Mouse (Mus musculus) neural tube, embryonic 10.5 days (tissue): ENCODE measurements around the gene Engase.

Experiments used
- DNase-seq: peaks from one replicate; pipeline ENCODE4 v3.0.0-alpha.2; 2017; ENCODE audit warnings: low spot score; ENCODE audit errors: extremely low spot score

Engase gene

GRCm38 (mm10) chr11:118476396-118477373 lies at the start of gene Engase:
Gene Engase (plus strand): TSS chr11:118476829.
- peak; percentile 94 for DNase-seq

- DNase-seq: no peak
These were observed 49.3 kb upstream of the Engase start for GRCm38 (mm10) chr11:118427266-118427779.

DNA sequence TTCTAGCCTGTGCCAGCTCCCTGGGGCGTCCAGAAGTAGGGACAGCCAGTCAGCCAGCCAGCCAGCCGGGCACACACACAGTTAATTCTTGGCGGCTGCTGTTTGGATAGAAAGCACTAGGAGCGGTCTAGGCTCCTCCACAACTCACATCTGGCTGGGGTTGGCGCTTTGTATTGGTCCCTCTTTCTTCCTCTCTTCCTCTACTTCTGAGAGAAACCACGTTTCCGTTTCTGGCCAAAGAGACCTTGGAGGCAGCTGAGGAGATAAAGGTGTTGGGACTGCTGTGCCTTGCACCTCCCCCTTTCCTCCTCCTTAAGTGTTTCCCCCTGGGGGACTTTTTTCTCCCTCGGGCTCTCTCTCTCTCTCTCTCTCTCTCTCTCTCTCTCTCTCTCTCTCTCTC lies 48.6 kb upstream of the Engase start, which contains the start of gene C1qtnf1:
Gene C1qtnf1, plus strand, starts transcription at position 218 of the 400 bp plus-strand sequence.
- no peak for DNase-seq

DNA sequence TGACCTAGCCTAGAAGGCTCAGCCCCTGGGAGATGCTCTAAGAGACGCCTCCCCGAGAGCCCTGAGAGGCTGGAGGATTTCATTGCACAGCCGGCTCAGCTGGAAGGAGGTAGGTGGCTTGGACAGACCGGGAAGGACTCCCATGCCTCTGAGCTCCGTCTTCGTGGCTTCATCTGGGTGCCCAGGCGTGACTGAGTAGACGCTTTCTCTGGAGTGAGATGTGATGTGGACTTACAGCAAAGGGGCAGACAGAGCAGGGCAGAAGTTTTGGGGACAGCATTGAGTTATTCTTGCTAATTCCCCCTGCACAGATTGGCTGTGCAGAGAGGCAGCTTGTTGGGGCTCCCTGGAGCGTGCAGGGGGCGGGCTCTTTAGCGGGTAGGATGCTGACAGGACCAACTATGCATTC lies 48.2 kb upstream of the Engase start:
- no peak for DNase-seq

DNA sequence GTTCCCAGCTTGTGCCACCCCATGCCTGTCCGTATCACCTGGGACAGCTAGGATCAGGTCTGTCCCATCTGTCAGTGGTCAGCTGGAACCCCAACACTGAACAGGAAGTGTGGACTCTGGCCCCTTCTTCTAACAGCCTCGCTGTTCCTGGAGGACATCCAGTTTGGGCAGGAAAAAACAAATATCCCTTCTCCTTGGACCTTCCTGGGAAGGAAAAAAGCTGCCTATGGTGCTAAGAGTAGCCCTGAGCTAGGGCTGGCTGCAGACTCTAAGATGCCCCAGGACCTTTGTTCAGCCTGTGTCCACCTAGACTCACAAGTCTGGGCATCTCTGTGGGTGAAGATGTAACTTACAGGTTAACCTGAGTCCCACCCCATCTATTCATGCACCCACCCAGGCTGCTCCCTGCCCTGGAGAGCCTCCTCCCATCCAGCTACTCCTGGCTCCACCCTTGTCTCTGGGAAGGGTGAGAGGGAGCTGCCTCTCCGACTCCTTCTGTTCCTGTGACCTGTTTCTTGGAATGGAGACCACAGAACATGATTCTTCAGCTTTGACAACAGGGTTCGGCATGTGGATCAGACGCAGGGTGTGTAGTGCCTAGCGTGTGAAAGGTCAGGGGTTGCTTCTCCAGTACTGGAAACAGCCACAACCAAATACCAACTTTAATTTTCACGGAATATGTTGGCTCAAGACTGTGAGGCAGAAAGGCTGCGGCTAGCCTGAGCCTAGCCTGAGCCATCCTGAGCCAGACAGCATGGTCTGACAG lies 47.5 kb upstream of the Engase start:
- DNase-seq: no peak

- DNase-seq: no peak
These were observed 46.2 kb upstream of the Engase start for GRCm38 (mm10) chr11:118430291-118430885.

DNA sequence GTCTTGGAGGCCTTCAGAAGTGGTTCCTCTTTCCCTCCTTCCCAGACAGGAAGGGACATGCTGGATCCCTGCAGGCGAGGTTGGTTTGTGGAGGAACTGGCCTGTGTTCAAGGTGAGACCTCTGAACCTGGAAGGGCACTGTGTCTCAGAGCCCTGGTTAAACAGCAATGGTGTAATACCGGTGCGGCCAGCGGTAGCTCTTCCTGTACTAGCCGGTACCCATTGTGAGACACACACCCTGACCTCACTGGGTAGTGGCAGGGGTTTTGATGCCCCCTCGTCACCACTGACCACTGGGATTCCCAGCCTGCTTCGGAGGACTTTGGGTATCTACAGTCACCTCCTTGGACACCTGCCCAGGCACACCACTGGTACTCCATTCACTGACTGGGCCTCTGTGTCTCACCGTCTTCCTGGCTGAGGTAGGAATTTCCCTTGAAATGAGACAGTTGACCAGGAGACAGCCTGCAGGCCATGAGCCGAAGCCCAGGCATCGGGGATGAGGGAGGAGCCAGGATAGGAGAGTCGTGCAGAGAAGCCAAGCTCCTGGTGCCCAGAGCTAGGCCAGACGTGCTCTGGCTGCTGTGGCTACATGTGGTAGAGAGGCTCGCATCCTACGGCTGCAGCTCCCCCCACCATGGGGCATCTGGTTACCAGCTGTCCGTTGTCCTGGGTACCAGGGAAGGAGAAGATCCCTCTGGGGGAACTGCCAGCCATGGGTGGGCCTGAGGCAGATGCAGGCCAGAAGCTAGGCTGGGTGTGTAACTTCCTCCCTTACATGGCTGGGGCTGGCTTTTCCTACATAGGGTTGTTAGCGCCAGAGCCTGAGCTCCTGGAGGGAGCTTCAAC lies 45.3 kb upstream of the Engase start:
- DNase-seq: no peak

DNA sequence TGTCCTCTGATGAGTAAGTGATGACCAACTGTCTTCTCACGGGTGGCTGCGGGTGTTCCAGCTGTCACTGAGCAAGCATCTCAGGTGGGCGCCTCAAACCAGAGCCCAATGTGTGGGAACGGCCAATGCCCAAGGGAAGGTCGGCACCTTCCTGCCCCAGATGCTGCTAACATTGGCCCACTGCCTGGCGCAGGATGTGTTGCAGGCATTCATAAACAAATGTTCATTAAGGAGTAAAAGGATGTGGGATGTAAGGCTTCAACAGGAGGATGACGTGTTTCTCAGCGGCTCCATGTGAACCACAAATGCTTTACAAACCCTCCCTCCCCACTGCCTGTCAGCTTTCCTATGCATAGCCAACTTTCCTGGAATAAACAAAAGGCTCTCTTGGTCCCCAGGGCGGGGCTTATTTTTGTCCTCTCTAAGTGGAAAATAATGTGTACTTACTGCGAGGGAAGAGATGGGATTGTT lies 43.2 kb upstream of the Engase start:
- no peak for DNase-seq

GRCm38 (mm10) chr11:118434093-118434492 lies 42.5 kb upstream of the Engase start:
- DNase-seq: no peak

- no peak for DNase-seq
These were observed 40.1 kb upstream of the Engase start for GRCm38 (mm10) chr11:118436471-118436935.

DNA sequence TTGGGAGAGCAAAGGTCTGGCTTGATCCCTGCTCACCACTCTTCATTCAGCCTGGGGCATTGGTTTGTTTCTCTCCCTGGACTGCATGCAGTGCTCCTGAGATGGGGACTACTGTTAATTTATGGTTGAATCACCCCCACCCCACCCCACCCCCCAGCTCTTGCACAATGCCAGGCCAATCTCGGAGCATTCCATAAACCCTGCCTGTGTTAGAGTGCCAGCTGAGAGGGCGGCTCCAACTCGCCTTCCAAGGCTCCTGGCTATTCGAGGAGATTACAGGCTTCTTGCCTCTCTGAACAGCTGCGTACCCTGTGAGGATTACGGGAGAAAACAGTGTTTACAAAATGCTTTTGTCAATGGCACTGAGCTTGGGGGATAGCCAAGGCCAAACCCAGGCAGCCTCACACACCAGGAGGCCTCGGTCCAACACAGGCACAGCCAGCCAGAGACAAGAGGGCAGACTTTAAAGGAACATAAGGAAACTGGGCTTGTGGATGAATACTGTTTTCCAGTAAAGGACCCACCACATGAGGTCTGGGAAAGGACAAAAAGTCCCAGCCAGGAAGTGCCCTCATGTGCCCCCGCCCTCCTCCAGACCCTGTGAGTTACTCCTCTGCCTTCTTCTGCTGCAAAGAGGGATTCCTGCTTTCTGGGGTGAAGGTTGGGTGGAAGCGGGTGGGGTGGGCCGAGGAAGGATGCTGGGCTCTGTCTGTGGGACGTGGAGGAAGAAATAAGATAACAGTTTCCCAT lies 37.8 kb upstream of the Engase start:
- DNase-seq: no peak

- DNase-seq: no peak
These were observed 33.9 kb upstream of the Engase start for GRCm38 (mm10) chr11:118442691-118443090.

DNA sequence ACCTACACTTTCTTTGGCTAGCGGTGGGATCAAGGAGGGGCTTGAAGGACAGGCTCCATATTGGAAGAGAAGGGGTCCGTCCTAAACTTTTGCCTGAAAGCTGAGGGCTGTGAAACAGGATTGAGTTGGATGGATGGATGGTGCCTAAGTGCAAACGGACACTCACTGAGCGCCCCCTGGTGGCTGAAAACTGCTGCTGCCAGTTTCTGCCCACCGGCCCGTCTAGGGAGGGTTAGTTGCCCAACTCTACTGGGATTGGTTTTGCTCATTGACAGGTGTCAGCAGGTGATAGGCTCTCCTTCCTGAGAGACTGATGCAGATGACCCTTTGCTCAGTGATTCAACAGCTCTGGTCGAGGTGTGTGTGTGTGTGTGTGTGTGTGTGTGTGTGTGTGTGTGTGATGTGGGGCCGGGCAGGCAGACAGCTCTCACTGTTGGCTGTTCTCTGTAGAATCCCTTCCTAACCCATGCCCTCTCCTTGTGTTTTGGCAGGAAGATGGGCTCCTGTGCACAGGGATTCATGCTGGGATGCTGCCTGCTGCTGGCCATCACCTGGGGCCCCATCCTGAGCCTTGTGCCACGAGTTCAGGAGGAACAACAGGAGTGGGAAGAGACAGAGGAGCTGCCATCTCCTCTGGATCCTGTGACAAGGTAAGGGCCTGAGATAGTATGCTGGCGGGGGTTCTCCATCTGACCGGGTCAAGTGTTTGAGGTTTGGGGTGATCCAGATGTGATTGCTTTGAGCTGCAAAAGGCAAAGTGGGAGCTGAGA lies 33.2 kb upstream of the Engase start:
- DNase-seq: peak; percentile 82

DNA sequence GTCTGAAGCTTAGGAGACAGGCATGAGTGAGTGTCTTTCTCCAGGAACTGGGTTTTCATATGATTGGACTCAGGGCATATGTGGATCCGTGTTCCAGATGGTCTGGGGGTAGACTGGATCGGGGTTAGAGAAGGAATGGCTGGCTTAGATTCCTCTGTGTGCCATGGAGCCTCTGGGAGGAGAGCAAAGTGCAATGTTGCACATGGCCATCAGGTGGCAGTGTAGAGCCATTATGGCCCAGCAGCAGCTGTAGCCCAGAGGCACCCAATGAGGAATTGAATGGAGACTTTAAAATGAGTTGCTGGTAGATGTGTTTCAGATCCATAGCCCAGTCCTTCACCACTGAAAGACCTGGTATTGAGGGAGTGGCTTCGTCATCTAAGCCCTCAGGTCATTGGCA lies 30.8 kb upstream of the Engase start:
- peak; percentile 80 for DNase-seq

- DNase-seq: no peak
These were observed 29.3 kb upstream of the Engase start for GRCm38 (mm10) chr11:118447346-118447745.

- no peak for DNase-seq
These were observed 28.2 kb upstream of the Engase start for GRCm38 (mm10) chr11:118448385-118448784.

DNA sequence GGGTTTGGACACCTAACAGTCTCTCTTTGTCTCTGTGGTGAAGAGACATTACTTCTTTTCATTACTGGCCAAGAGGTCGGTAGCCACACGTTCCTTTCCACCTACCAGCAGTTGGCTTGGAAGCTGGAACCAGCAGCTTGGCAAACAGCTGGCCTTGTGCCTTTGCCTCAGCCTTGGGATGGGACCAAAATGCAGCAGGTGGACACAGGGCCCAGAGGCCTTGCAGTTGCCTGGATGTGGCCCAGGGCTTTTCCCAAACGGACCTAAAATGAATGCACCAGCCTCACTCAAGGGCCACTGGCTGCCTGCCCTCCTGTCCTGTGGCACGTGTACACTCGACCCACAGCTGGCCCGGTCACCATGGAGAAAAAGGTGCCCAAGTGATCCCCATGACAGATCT lies 25.4 kb upstream of the Engase start:
- DNase-seq: no peak

- DNase-seq: no peak
These were observed 23.7 kb upstream of the Engase start for GRCm38 (mm10) chr11:118452955-118453354.
